Mouse (Mus musculus) cerebellum, adult 9-11 months (tissue): ENCODE results near the gene B3gnt2.

Source experiments
- DNase-seq: peaks from one replicate; pipeline ENCODE4 v3.0.0; 2022

B3gnt2 gene

GRCm38 (mm10) chr11:22813427-22813826 is 47.3 kb downstream of the B3gnt2 start:
- no peak for DNase-seq

- DNase-seq: no peak
Observed at GRCm38 (mm10) chr11:22811413-22811812, 49.3 kb downstream of the B3gnt2 start.

GRCm38 (mm10) chr11:22809465-22810096 is 51.2 kb downstream of the B3gnt2 start:
- DNase-seq: no peak

GRCm38 (mm10) chr11:22808040-22808439 is 52.7 kb downstream of the B3gnt2 start:
- no peak for DNase-seq

- DNase-seq: no peak
Observed at GRCm38 (mm10) chr11:22805171-22805570, 55.6 kb downstream of the B3gnt2 start.

GRCm38 (mm10) chr11:22799987-22800424 is 60.8 kb downstream of the B3gnt2 start:
- DNase-seq: no peak

GRCm38 (mm10) chr11:22798916-22799315 is 61.8 kb downstream of the B3gnt2 start:
- no peak for DNase-seq

GRCm38 (mm10) chr11:22794734-22795133 is 66.0 kb downstream of the B3gnt2 start:
- no peak for DNase-seq

- no peak for DNase-seq
Observed at GRCm38 (mm10) chr11:22793881-22794203, 66.9 kb downstream of the B3gnt2 start.

- no peak for DNase-seq
Observed at GRCm38 (mm10) chr11:22793176-22793880, 67.4 kb downstream of the B3gnt2 start.

- DNase-seq: no peak
Observed at GRCm38 (mm10) chr11:22792149-22792548, 68.6 kb downstream of the B3gnt2 start.

- DNase-seq: no peak
Observed at GRCm38 (mm10) chr11:22791726-22792125, 69.0 kb downstream of the B3gnt2 start.

GRCm38 (mm10) chr11:22787833-22788232 is 72.9 kb downstream of the B3gnt2 start:
- DNase-seq: no peak

GRCm38 (mm10) chr11:22784477-22784876 is 76.3 kb downstream of the B3gnt2 start:
- no peak for DNase-seq

GRCm38 (mm10) chr11:22782705-22783124 is 78.0 kb downstream of the B3gnt2 start:
- DNase-seq: no peak

- DNase-seq: no peak
Observed at GRCm38 (mm10) chr11:22781190-22781589, 79.6 kb downstream of the B3gnt2 start.

GRCm38 (mm10) chr11:22780761-22781160 is 80.0 kb downstream of the B3gnt2 start:
- DNase-seq: no peak

GRCm38 (mm10) chr11:22779821-22780551 is 80.8 kb downstream of the B3gnt2 start:
- DNase-seq: no peak

- no peak for DNase-seq
Observed at GRCm38 (mm10) chr11:22778596-22778995, 82.2 kb downstream of the B3gnt2 start.

GRCm38 (mm10) chr11:22777531-22777930 is 83.2 kb downstream of the B3gnt2 start:
- no peak for DNase-seq

GRCm38 (mm10) chr11:22774821-22775220 is 85.9 kb downstream of the B3gnt2 start:
- DNase-seq: no peak

- no peak for DNase-seq
Observed at GRCm38 (mm10) chr11:22766238-22766637, 94.5 kb downstream of the B3gnt2 start.

- no peak for DNase-seq
Observed at GRCm38 (mm10) chr11:22765425-22765824, 95.3 kb downstream of the B3gnt2 start.
